Mouse (Mus musculus) CD8-positive naive resting alpha-beta T cell, adult 57 days (primary cell): ENCODE data around the gene Svs6. TPM values are rescaled to one million over a fixed set of nuclear protein-coding genes. Genes with fewer than 3 reads are reported as not detected.

ENCODE experiments used
- total RNA-seq: library from RNA; stranded (reverse); gene quantifications from one replicate; pipeline ENCODE4 v1.2.4, GENCODE M21; 2023

The Svs6 gene
- total RNA-seq = not detected

GRCm38 (mm10) chr2:164316451-164316850 lies at the start of gene Svs6:
Svs6 (plus strand) TSS chr2:164316751.

GRCm38 (mm10) chr2:164278359-164278758 lies 38.2 kb upstream of the Svs6 start, which contains the start of gene Svs4:
Svs4 (minus strand) TSS chr2:164278459.

GRCm38 (mm10) chr2:164288968-164289367 lies 27.6 kb upstream of the Svs6 start, which contains the start of gene Svs3a:
Svs3a (plus strand) TSS chr2:164289268.

DNA sequence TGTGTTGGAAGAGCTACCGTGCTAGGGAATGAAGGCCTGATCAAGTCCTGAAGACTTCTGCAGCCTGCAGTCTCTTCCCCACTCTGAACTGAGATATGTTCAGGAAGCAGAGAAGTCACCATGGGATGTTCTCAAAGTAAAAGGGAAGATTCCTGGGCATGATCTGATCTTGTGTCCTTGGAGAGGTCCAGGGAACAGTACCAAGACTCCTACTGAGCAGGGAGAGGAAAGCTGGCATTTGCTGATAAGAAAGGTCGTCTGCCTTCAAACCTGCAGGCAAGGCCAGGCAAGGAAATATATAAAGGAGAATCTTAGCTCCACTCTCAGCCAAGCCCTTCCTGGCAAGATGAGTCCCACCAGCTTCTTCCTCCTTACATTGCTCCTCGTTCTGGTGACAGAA lies 15.9 kb downstream of the Svs6 start, which contains the start of gene Svs5:
Svs5 (plus strand) TSS at position 301 of the 400 bp plus-strand sequence.

Other genes with a start within 250 kb of the Svs6 start
- 287 TPM for gene Stk4, start 246.4 kb upstream of the Svs6 start, total RNA-seq
- gene Tomm34, start 245.6 kb upstream of the Svs6 start, total RNA-seq = 71.6 TPM
- gene Kcns1, start 145.6 kb upstream of the Svs6 start, total RNA-seq = not detected
- gene Wfdc5, start 134.0 kb upstream of the Svs6 start, total RNA-seq = not detected
- not detected for gene Wfdc12, start 126.1 kb upstream of the Svs6 start, total RNA-seq
- gene Wfdc15a, start 116.6 kb upstream of the Svs6 start, total RNA-seq = not detected
- gene Wfdc15b, start 95.1 kb upstream of the Svs6 start, total RNA-seq = not detected
- gene Svs2, start 78.3 kb upstream of the Svs6 start, total RNA-seq = not detected
- not detected for gene Svs3b, start 60.1 kb upstream of the Svs6 start, total RNA-seq
- gene Svs4, start 38.3 kb upstream of the Svs6 start, total RNA-seq = not detected
- gene Svs3a, start 27.5 kb upstream of the Svs6 start, total RNA-seq = not detected
- gene Svs5, start 16.0 kb downstream of the Svs6 start, total RNA-seq = not detected
- 3.9 TPM for gene Slpi, start 72.3 kb downstream of the Svs6 start, total RNA-seq
- gene Rbpjl, start 86.4 kb downstream of the Svs6 start, total RNA-seq = not detected
- gene Matn4, start 88.4 kb downstream of the Svs6 start, total RNA-seq = not detected
- gene Sdc4, start 127.1 kb downstream of the Svs6 start, total RNA-seq = 11.7 TPM
- gene Sys1, start 140.2 kb downstream of the Svs6 start, total RNA-seq = 44.3 TPM
- gene Gm20458, start 144.2 kb downstream of the Svs6 start, total RNA-seq = 6.3 TPM
- not detected for gene Trp53tg5, start 157.0 kb downstream of the Svs6 start, total RNA-seq
- gene Dbndd2, start 169.4 kb downstream of the Svs6 start, total RNA-seq = 5.1 TPM
- 56.1 TPM for gene Pigt, start 180.8 kb downstream of the Svs6 start, total RNA-seq
- not detected for gene Wfdc2, start 245.7 kb downstream of the Svs6 start, total RNA-seq